Mouse (Mus musculus) forebrain, embryonic 15.5 days (tissue): ENCODE measurements around the gene Ccdc113. TPM values are rescaled to one million over a fixed set of nuclear protein-coding genes. Genes with fewer than 3 reads are reported as not detected.

ENCODE experiments used
- ATAC-seq: fragments of 200-750 bp; cut with Nextera tagmentation; replicated peaks from 2 replicates; pipeline ENCODE4 v1.8.0; 2017; ENCODE audit warnings: mild to moderate bottlenecking, moderate TSS enrichment, moderate library complexity
- H3K27ac ChIP-seq: fragments of 300-500 bp; sonication (generic); replicated peaks from 2 replicates; pipeline ENCODE4 v1.5.1; 2015; ENCODE audit warnings: mild to moderate bottlenecking, inconsistent platforms
- H3K27me3 ChIP-seq: fragments of 300-500 bp; sonication (generic); 2 replicates; pipeline ENCODE4 v1.6.1; 2015; ENCODE audit warnings: inconsistent platforms
- H3K36me3 ChIP-seq: fragments of 300-500 bp; sonication (generic); 2 replicates; pipeline ENCODE4 v1.6.1; 2015; ENCODE audit warnings: mild to moderate bottlenecking, inconsistent platforms
- H3K4me1 ChIP-seq: fragments of 300-500 bp; sonication (generic); 2 replicates; pipeline ENCODE4 v1.6.1; 2015; ENCODE audit warnings: inconsistent platforms
- H3K4me2 ChIP-seq: fragments of 300-500 bp; sonication (generic); replicated peaks from 2 replicates; pipeline ENCODE4 v1.6.1; 2015; ENCODE audit warnings: mild to moderate bottlenecking, inconsistent platforms
- H3K4me3 ChIP-seq: fragments of 300-500 bp; sonication (generic); 2 replicates; pipeline ENCODE4 v1.5.1; 2015; ENCODE audit warnings: mild to moderate bottlenecking, inconsistent platforms
- H3K9ac ChIP-seq: fragments of 300-500 bp; sonication (generic); replicated peaks from 2 replicates; pipeline ENCODE4 v1.6.1; 2015; ENCODE audit warnings: mild to moderate bottlenecking, inconsistent platforms
- H3K9me3 ChIP-seq: fragments of 300-500 bp; sonication (generic); 2 replicates; pipeline ENCODE4 v1.6.1; 2016; ENCODE audit warnings: inconsistent platforms
- WGBS: fragments of 180-500 bp; shearing (Covaris S2); methylation state at CpG from one replicate; pipeline ENCODE4 v1.1.7; 2015; ENCODE audit warnings: mixed read lengths; 5-methylcytosine and 5-hydroxymethylcytosine counted together
- polyA plus RNA-seq: library from polyadenylated mRNA; unstranded; fragments of >200 nt; fragmentation: Nextera tagmentation; extraction: Ambion mirVana; gene quantifications from 2 replicates; pipeline ENCODE4 v1.2.1, GENCODE M21; 2015

Ccdc113 gene
- polyA plus RNA-seq, 1 experiment from 2014 or later = 2.0 TPM

DNA sequence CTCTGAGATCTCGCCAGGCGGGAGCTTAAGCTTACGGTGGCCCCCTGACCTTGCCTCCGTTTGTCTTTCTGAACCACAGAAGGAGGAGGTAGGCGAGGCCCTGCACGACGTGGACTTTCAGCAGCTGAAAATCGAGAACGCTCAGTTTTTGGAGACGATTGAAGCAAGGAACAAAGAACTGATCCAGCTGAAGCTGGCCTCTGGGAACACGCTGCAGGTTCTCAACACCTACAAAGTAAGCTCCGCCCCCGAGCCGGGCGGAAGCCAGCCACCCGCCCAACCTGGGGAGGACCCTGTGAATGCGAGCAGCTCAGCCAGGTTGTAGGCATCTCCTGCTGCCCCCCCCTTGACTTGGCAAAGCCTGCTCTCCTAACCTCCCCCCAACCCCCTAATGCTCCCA lies 11.9 kb downstream of the Ccdc113 start:
- Histone ChIP-seq H3K36me3 (no peaks in the 10 kb centered on the region), H3K9ac (no peak overlapping the region), H3K4me3 (no peak overlapping the region), H3K27me3 (no peaks in the 10 kb centered on the region), H3K4me2 (no peak overlapping the region), H3K27ac (no peak overlapping the region), H3K9me3 (no peaks in the 10 kb centered on the region), H3K4me1 (peaks cover 9% of the 10 kb centered on the region)
- 83% methylated on average over 17 of the region's 17 CpGs for WGBS
- ATAC-seq = no peak

DNA sequence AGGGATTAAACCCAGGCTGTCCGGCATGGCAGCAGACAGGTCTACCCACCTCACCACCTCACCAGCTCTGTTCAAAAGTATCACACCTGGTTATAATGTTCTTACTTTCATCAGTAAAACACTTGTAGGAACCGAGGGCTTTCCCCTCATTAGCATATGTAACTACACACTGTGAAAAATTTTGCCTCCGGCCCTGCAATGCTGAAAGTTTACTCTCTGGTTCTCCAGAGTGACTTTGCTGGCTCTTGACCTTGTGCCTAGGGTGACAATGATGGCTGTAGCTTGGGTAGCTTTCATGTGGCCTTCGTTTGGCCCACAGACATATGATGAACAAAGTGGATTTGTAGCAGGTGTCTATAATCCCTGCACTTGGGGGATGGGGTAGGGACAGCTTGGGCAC lies 13.1 kb downstream of the Ccdc113 start:
- Histone ChIP-seq H3K27me3 (no peaks in the 10 kb centered on the region), H3K27ac (no peak overlapping the region), H3K4me3 (no peak overlapping the region), H3K4me2 (no peak overlapping the region), H3K36me3 (no peaks in the 10 kb centered on the region), H3K9me3 (no peaks in the 10 kb centered on the region), H3K4me1 (peaks cover 9% of the 10 kb centered on the region), H3K9ac (no peak overlapping the region)
- 86% methylated on average over 4 of the region's 4 CpGs for WGBS
- ATAC-seq = no peak

DNA sequence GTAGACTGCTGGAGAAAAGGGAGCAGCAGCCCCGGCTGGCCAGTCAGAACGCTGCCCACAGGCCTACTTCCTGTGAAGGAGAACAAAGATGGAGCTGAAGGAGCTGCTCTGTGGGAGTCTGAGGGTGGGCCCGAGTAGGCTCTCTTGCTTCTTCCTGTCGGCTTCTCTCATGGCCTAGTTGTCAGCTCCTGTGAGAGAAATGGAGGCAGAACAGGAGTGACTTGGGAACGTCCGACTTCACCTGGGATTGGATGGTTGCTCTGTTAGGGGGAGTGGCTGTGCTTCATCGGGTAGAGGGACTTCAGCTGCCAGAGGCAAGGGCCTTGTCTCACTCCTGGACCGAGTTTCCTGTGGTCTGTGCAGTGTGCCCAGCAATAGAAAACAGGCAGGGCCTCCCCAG lies 14.0 kb downstream of the Ccdc113 start:
- Histone ChIP-seq H3K9me3 (no peaks in the 10 kb centered on the region), H3K27me3 (no peaks in the 10 kb centered on the region), H3K4me1 (peaks cover 9% of the 10 kb centered on the region), H3K36me3 (no peaks in the 10 kb centered on the region), H3K9ac (no peak overlapping the region), H3K27ac (no peak overlapping the region), H3K4me3 (no peak overlapping the region), H3K4me2 (no peak overlapping the region)
- no peak for ATAC-seq
- WGBS = 67% methylated on average over 8 of the region's 8 CpGs

DNA sequence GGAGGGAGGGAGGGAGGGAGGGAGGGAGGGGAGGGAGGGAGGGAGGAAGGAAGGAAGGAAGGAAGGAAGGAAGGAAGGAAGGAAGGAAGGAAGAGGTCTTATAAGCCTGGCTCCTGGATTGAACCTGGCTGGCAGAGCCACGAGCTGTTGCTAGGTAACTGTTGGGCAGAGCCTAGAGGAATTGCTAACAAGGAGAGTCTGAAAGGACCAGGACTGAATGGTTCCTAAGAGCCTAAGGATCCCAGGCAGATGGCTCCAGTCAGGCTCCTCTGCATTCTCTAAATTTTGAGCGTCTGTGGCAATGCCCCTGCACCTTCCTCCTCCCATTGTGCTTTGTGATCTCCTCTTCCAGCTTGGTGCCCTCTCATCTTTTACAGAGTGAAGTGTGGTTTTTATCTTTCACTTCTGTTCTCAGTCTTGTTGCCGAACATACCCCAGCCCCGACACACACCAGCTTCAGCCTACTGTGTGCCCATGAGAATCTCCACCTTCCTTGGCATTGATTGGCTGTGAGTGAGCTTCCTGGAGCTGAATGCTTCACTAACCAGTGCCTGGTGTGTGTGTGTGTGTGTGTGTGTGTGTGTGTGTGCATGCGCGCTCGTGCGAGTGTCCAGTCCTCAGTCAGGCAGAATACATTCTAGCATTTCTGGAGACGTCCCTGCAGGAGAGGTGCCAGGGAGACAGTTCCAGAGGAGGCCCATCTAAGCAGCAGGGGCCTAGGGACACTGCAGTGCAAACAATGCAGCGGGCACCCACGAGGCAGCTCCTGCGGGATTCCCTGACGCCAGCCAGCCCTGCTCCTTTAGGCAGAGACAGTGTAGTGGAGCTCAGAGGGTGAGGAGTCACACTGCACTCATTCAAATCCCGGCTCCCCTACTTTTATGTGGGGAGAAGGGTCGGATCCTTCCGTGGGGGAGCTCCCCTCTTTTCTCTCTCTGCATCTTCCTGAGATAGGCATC lies 16.3 kb downstream of the Ccdc113 start:
- WGBS = 41% methylated on average over 16 of the region's 16 CpGs
- H3K27me3 ChIP-seq = no peaks in the 10 kb centered on the region
- peak; percentile 82 for ATAC-seq
- 0 out of 2 replicates have a peak overlapping the region, but pooled peaks have one; percentile 7 for H3K4me2 ChIP-seq
- no peaks in the 10 kb centered on the region for H3K36me3 ChIP-seq
- peaks cover 9% of the 10 kb centered on the region for H3K4me1 ChIP-seq
- H3K9me3 ChIP-seq = no peaks in the 10 kb centered on the region
- H3K27ac ChIP-seq = peak overlapping the region; percentile 55
- no peak overlapping the region for H3K9ac ChIP-seq
- H3K4me3 ChIP-seq = no peak overlapping the region

DNA sequence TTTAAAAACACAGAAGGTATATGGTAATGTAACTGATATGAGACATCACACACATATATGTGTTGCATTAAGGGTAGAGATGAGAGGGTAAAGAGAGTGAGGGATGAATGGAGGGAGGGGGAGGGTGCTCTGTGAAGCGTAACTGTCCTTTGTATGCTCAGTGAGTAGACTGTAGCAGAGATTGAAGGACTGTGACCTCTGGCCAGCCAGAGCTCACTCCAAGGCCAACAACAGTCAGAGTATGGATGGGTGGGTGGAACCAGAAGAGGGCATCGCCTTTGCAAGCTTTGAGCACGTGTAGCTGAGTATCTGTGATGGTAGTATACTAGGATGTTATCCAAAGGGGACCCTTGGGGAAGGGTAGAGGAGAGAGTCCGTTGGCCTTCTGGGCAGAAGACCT lies 17.7 kb downstream of the Ccdc113 start:
- WGBS = 79% methylated on average over 4 of the region's 4 CpGs
- Histone ChIP-seq H3K36me3 (no peaks in the 10 kb centered on the region), H3K4me2 (no peak overlapping the region), H3K27me3 (no peaks in the 10 kb centered on the region), H3K4me3 (no peak overlapping the region), H3K9ac (no peak overlapping the region), H3K9me3 (no peaks in the 10 kb centered on the region), H3K27ac (no peak overlapping the region), H3K4me1 (peaks cover 9% of the 10 kb centered on the region)
- ATAC-seq = no peak

DNA sequence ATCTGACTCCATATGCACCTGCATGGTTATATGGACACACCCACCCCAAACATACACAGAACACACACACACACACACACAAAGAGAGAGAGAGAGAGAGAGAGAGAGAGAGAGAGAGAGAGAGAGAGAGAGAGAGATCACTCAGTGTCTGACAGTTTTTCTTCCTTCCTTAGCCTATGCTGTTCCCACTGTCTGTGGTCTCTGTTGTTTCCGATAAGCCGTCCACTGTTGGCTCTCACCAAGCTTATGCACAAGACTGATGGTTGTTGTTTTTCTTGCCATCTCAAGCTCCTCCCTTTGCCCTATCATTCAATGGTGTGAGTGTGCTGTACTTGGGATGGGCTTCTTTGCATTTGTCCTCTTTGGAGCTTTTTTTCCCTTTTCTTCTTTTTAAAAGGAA lies 22.1 kb downstream of the Ccdc113 start:
- no peaks in the 10 kb centered on the region for H3K27me3 ChIP-seq
- WGBS = 92% methylated on average over 2 of the region's 2 CpGs
- H3K36me3 ChIP-seq = no peaks in the 10 kb centered on the region
- H3K9ac ChIP-seq = no peak overlapping the region
- H3K4me2 ChIP-seq = no peak overlapping the region
- H3K27ac ChIP-seq = no peak overlapping the region
- H3K4me1 ChIP-seq = no peaks in the 10 kb centered on the region
- no peaks in the 10 kb centered on the region for H3K9me3 ChIP-seq
- no peak overlapping the region for H3K4me3 ChIP-seq
- no peak for ATAC-seq

DNA sequence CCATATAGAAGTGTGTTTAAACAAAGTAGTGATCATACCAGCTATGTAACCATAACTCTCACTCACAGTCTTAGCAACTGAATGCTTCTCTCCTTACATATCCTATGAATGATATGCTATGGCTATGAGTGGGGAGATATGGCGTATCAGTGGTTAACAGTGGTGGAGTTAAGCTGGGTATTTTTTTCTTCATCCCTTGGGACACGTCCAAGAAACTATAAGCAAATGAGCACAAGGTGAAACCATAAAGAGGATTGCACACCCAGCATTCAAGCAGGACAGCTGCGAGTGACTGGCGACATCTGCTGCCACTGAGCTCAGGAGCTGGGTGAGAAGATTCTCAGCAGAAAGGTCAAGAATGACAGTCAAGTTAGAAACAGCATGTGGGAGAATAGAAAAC lies 32.3 kb downstream of the Ccdc113 start:
- no peak overlapping the region for H3K9ac ChIP-seq
- H3K27me3 ChIP-seq = no peaks in the 10 kb centered on the region
- H3K9me3 ChIP-seq = no peaks in the 10 kb centered on the region
- no peak overlapping the region for H3K4me3 ChIP-seq
- H3K4me1 ChIP-seq = no peaks in the 10 kb centered on the region
- no peak overlapping the region for H3K27ac ChIP-seq
- WGBS = 66% methylated on average over 4 of the region's 4 CpGs
- ATAC-seq = no peak
- no peaks in the 10 kb centered on the region for H3K36me3 ChIP-seq
- no peak overlapping the region for H3K4me2 ChIP-seq

DNA sequence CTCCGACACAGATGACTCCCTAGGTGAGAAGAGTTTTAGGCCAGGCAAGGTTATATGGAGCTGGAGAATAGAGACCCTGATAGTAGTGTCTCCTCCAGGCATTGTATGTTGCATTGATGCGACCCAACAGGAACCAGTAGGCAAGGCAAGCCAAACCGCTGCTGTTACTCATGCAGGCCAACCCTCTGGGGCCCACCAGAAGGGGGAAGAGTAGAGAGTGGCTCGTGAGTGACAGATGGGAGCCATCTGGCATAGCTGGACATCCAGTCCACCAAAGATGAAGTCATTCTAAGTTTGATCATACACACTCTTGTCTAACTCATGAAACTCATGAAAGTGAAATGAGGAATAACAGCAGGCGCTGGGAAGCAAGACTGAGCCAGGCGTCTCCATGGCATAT lies 32.9 kb downstream of the Ccdc113 start:
- Histone ChIP-seq H3K36me3 (no peaks in the 10 kb centered on the region), H3K9ac (no peak overlapping the region), H3K27ac (no peak overlapping the region), H3K4me1 (no peaks in the 10 kb centered on the region), H3K4me3 (no peak overlapping the region), H3K27me3 (no peaks in the 10 kb centered on the region), H3K4me2 (no peak overlapping the region), H3K9me3 (no peaks in the 10 kb centered on the region)
- WGBS = 79% methylated on average over 6 of the region's 6 CpGs
- ATAC-seq = no peak

DNA sequence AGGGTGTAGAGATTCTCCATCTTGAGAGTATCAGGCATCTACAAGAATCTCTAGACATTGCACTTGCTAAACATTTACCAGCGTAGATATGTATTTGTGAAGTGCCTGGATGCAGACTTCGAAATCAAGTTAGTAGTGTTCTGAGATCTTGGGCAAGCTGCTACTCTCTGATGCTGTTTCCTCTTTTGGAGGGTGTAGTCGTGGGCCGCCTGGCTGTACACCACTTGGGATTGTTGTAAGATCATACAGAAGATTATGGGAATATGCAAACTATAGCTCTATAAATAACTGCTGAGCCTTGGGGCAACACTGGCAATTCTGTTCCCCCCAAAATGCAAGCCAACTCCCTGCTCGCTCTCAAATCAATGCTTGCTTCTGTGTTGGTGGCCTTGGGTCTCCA lies 39.3 kb downstream of the Ccdc113 start:
- WGBS = 88% methylated on average over 5 of the region's 5 CpGs
- H3K27me3 ChIP-seq = no peaks in the 10 kb centered on the region
- no peak for ATAC-seq
- H3K9me3 ChIP-seq = no peaks in the 10 kb centered on the region
- no peaks in the 10 kb centered on the region for H3K4me1 ChIP-seq
- no peak overlapping the region for H3K27ac ChIP-seq
- H3K36me3 ChIP-seq = no peaks in the 10 kb centered on the region
- no peak overlapping the region for H3K9ac ChIP-seq
- H3K4me2 ChIP-seq = no peak overlapping the region
- H3K4me3 ChIP-seq = no peak overlapping the region

DNA sequence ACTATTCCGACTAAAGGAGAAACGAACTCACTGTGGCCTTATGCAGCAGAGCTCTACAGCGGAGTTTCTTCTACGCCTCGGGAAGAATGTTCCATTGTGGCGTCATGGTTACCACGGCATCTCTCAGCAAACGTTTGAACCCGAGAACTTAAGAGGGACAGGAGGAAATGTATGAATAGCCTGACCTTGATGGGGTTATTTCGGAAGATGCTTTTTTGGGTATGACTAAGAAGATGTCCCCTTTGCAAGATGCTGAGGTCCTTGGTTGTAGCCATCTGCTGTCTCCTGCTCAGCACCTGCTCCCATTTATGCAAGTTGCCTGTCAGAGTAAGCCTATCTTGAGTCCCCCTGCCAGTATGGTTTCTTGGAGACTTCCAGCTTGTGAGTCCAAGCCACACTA lies 42.4 kb downstream of the Ccdc113 start, which contains the start of gene Prss54:
Gene Prss54, minus strand, starts transcription at position 101 of the 400 bp plus-strand sequence.
- no peak within 1 kb of the TSS for H3K4me2 ChIP-seq
- WGBS = 86% methylated on average over 10 of the region's 10 CpGs
- no peaks in the 10 kb centered on the region for H3K27me3 ChIP-seq
- H3K27ac ChIP-seq = no peak within 1 kb of the TSS
- no peaks in the 10 kb centered on the region for H3K36me3 ChIP-seq
- H3K9me3 ChIP-seq = no peaks in the 10 kb centered on the region
- no peak within 1 kb of the TSS for H3K4me3 ChIP-seq
- no peaks in the 10 kb centered on the region for H3K4me1 ChIP-seq
- H3K9ac ChIP-seq = no peak within 1 kb of the TSS
- no peak for ATAC-seq

DNA sequence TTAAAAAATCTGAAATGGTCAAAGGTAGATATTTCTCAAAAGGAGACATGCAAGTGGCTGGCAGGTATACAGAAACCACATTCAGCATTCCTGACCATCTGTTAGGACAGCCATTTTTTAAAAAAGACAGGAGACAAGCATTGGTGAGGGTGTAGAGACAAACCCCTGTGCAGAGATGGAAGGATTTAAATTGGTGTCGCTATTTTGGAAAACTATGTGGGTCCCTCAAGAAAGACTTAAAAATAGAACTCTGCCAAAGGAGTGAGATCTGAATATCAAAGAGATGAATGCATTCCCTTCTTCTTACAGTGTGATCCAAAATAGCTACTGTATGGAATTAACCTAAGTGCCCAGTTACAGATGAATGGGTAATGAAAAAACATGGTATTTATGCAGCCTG lies 53.5 kb downstream of the Ccdc113 start:
- Histone ChIP-seq H3K9ac (no peak overlapping the region), H3K4me2 (no peak overlapping the region), H3K9me3 (no peaks in the 10 kb centered on the region), H3K4me3 (no peak overlapping the region), H3K27me3 (no peaks in the 10 kb centered on the region), H3K27ac (no peak overlapping the region), H3K36me3 (no peaks in the 10 kb centered on the region), H3K4me1 (no peaks in the 10 kb centered on the region)
- no peak for ATAC-seq
- 89% methylated on average over 1 of the region's 1 CpGs for WGBS

DNA sequence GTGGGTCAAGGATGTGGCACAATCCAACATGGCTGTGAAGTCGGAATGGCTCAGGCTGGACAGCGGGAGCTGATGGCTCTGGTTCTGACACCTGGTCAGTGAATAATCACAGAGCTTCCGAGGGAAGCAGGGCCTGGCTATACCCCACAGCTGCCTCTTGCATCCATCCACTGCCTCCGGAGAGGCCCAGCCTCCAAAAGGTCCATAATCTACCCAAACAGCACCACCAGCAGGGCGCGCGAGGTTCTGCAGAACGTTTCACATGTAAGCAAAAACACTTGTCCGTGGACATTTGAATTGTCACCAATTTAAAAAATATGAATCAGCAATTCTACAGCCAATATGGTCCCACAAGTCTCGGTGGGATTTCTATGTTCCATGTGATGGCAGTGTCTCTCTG lies 55.4 kb downstream of the Ccdc113 start:
- no peak for ATAC-seq
- Histone ChIP-seq H3K9me3 (no peaks in the 10 kb centered on the region), H3K4me2 (no peak overlapping the region), H3K4me1 (no peaks in the 10 kb centered on the region), H3K36me3 (no peaks in the 10 kb centered on the region), H3K4me3 (no peak overlapping the region), H3K9ac (no peak overlapping the region), H3K27ac (no peak overlapping the region), H3K27me3 (no peaks in the 10 kb centered on the region)
- WGBS = 70% methylated on average over 10 of the region's 10 CpGs

DNA sequence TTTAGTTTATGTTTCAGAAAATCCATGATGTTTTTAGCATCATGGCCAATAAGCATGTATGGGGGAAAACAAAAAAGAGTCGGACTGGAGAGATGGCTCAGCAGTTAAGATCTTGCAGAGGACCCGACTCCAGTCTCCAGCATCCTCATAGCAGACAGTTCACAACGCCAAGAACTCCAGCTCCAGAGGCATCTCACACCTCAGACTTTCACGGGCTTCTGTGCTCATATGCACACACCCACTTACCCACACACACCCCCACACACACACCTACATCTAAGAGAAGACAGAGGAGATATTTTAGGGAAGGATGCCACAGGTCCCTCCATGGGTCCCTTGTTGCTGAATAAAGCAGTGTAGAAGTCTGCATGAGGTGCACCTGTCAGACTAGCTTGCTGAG lies 56.7 kb downstream of the Ccdc113 start:
- Histone ChIP-seq H3K27me3 (no peaks in the 10 kb centered on the region), H3K4me1 (no peaks in the 10 kb centered on the region), H3K4me3 (no peak overlapping the region), H3K27ac (no peak overlapping the region), H3K36me3 (no peaks in the 10 kb centered on the region), H3K9ac (no peak overlapping the region), H3K9me3 (no peaks in the 10 kb centered on the region), H3K4me2 (no peak overlapping the region)
- no peak for ATAC-seq
- 83% methylated on average over 4 of the region's 4 CpGs for WGBS
